Mouse (Mus musculus): ENCODE results near the gene Fam13c.

Gene Fam13c

GRCm38 (mm10) chr10:70465638-70466037 lies 25.4 kb downstream of the Fam13c start:
- no peak for DNase-seq (ENCODE audit: low spot score)

- DNase-seq (ENCODE audit: low spot score), result no peak
These were observed 30.6 kb downstream of the Fam13c start for GRCm38 (mm10) chr10:70470836-70471235.

GRCm38 (mm10) chr10:70477741-70478145 lies 37.5 kb downstream of the Fam13c start:
- no peak for DNase-seq (ENCODE audit: low spot score)

GRCm38 (mm10) chr10:70483736-70484135 lies 43.5 kb downstream of the Fam13c start:
- no peak for DNase-seq (ENCODE audit: low spot score)

- DNase-seq (ENCODE audit: low spot score), result no peak
These were observed 44.4 kb downstream of the Fam13c start for GRCm38 (mm10) chr10:70484568-70485286.

- DNase-seq (ENCODE audit: low spot score), result no peak
These were observed 45.0 kb downstream of the Fam13c start for GRCm38 (mm10) chr10:70485287-70485612.

- DNase-seq (ENCODE audit: low spot score), result no peak
These were observed 46.4 kb downstream of the Fam13c start for GRCm38 (mm10) chr10:70486651-70487050.

GRCm38 (mm10) chr10:70493891-70494290 lies 53.6 kb downstream of the Fam13c start:
- DNase-seq (ENCODE audit: low spot score), result no peak

GRCm38 (mm10) chr10:70494441-70494840 lies 54.2 kb downstream of the Fam13c start:
- DNase-seq (ENCODE audit: low spot score), result peak; percentile 27

GRCm38 (mm10) chr10:70495106-70496104 lies 55.1 kb downstream of the Fam13c start:
- no peak for DNase-seq (ENCODE audit: low spot score)

- peak; percentile 18 for DNase-seq (ENCODE audit: low spot score)
These were observed 56.7 kb downstream of the Fam13c start for GRCm38 (mm10) chr10:70496938-70497337.

- no peak for DNase-seq (ENCODE audit: low spot score)
These were observed 58.0 kb downstream of the Fam13c start for GRCm38 (mm10) chr10:70498328-70498727.

GRCm38 (mm10) chr10:70499246-70499645 lies 59.0 kb downstream of the Fam13c start:
- no peak for DNase-seq (ENCODE audit: low spot score)

GRCm38 (mm10) chr10:70504871-70505270 lies 64.6 kb downstream of the Fam13c start:
- no peak for DNase-seq (ENCODE audit: low spot score)

- DNase-seq (ENCODE audit: low spot score), result no peak
These were observed 65.1 kb downstream of the Fam13c start for GRCm38 (mm10) chr10:70505395-70505794.

GRCm38 (mm10) chr10:70505842-70506241 lies 65.6 kb downstream of the Fam13c start:
- peak; percentile 29 for DNase-seq (ENCODE audit: low spot score)

- DNase-seq (ENCODE audit: low spot score), result peak; percentile 59
These were observed 66.4 kb downstream of the Fam13c start for GRCm38 (mm10) chr10:70506499-70507168.

GRCm38 (mm10) chr10:70507880-70508279 lies 67.6 kb downstream of the Fam13c start:
- no peak for DNase-seq (ENCODE audit: low spot score)

- no peak for DNase-seq (ENCODE audit: low spot score)
These were observed 74.6 kb downstream of the Fam13c start for GRCm38 (mm10) chr10:70514848-70515247.

- no peak for DNase-seq (ENCODE audit: low spot score)
These were observed 76.4 kb downstream of the Fam13c start for GRCm38 (mm10) chr10:70516661-70517060.

GRCm38 (mm10) chr10:70519640-70520099 lies 79.4 kb downstream of the Fam13c start:
- DNase-seq (ENCODE audit: low spot score), result peak; percentile 21

Data from MN1 (cell line).